Mouse (Mus musculus) T-cell, adult 66 days (primary cell): ENCODE measurements around the gene Usp28. TPM values are rescaled to one million over a fixed set of nuclear protein-coding genes. Genes with fewer than 3 reads are reported as not detected.

Experiments
- total RNA-seq, 2 experiments: library from RNA; stranded (reverse); gene quantifications; 3 replicates in 1 of 2; 4 replicates in 1 of 2; pipeline ENCODE4 v1.2.4; 2023

Usp28 gene
- 100 to 1,000 TPM; 168 to 198 TPM for total RNA-seq

GRCm38 (mm10) chr9:48984845-48985707 lies at the start of gene Usp28:
Usp28 (plus strand) TSS chr9:48985375.

GRCm38 (mm10) chr9:48964587-48965040 lies 20.6 kb upstream of the Usp28 start, which contains the start of gene Htr3b:
Htr3b (minus strand) TSS chr9:48964990.

GRCm38 (mm10) chr9:49055333-49056205 lies 70.4 kb downstream of the Usp28 start, which contains the start of gene Zw10:
Zw10 (plus strand) TSS chr9:49055613.

GRCm38 (mm10) chr9:49081107-49081506 lies 95.9 kb downstream of the Usp28 start, which contains the start of gene Tmprss5:
Tmprss5 (plus strand) TSS chr9:49081260.

Other genes with a start within 250 kb of the Usp28 start
- 10 to 100 TPM; 13.2 to 22.0 TPM for gene Zbtb16, start 149.2 kb upstream of the Usp28 start, total RNA-seq
- gene Htr3a, start 74.3 kb upstream of the Usp28 start, total RNA-seq, result not detected
- not detected for gene Htr3b, start 20.4 kb upstream of the Usp28 start, total RNA-seq
- 10 to 100 TPM; 46.8 to 47.6 TPM for gene Zw10, start 70.2 kb downstream of the Usp28 start, total RNA-seq
- gene Tmprss5, start 95.9 kb downstream of the Usp28 start, total RNA-seq, result not detected